ENCODE assay signal across 7 mouse cellular contexts in the genomic region with DNA sequence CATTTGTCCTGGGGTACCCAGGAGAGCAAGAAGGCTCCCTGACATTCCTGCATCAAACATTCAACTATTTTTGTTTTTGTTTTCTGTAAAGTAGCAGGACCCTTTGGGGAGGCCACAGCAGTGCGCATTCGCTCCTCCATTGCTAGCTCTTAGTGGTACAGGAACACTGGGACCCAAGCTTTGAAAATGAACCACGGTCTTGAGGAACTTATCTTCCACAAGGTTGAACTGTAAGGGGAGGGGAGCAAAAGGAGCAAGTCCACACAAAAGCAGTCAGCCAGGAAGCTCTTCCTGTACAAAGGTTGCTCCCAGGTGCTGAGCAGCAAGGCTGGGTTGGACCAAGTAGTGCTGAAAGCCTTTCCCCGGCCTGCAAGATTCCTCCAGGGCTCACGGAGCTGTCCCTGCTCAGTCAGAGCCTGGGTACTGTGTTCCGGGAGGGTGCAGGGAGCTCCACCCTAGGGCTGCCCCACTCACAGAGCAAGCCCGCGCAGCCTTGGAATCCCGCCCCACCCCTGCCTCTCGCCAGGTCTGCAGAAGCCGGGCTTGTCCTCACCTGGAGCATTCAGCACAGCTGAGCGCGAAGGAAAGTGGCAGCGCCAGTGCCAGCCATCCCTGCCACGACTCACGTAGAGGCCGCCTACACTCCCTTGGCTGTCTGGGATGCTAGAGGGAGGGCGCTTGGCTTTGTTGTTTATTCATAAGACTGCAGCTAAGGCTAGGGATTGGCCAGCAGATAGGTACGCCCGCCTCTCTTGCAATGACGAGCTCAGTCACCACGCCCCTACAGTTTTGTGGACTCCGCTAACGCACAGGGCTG. TPM values are rescaled to one million over a fixed set of nuclear protein-coding genes. Genes with fewer than 3 reads are reported as not detected.
DNase-seq lines count a peak whose midpoint lies in the region; ATAC-seq and TF ChIP-seq lines count a peak whose summit lies in the region.

TSS of gene Armh4 (minus strand) at position 669 of the 817 bp plus-strand sequence.

- 2% methylated on average over 24 of the region's 24 CpGs for WGBS in cerebellum, adult 2 months
- WGBS in forebrain, embryonic 15.5 days, result under 1% methylated on average over 24 of the region's 24 CpGs
- WGBS in liver, embryonic 11.5 days, result 3% methylated on average over 24 of the region's 24 CpGs
- 2% methylated on average over 23 of the region's 24 CpGs for WGBS in neural tube, embryonic 11.5 days

- H3K36me3 ChIP-seq in forebrain, embryonic 15.5 days, result no peaks in the 10 kb centered on the region
- no peaks in the 10 kb centered on the region for H3K36me3 ChIP-seq in liver, embryonic 11.5 days (ENCODE audit: control insufficient read depth, insufficient read depth, low read length)
- no peaks in the 10 kb centered on the region for H3K36me3 ChIP-seq in neural tube, embryonic 11.5 days (ENCODE audit: control insufficient read depth, insufficient read depth, low read length)

- peak; percentile 100 for ATAC-seq in forebrain, embryonic 15.5 days (replicated peaks)
- ATAC-seq in liver, embryonic 11.5 days (replicated peaks; ENCODE audit: low FRiP score), result peak; percentile 94
- ATAC-seq in neural tube, embryonic 11.5 days (ENCODE audit: insufficient read depth, low FRiP score, low TSS enrichment), result peak; percentile 100

- no peaks in the 10 kb centered on the region for H3K27me3 ChIP-seq in cerebellum, adult 2 months (ENCODE audit: control insufficient read depth, insufficient read depth, low read length)
- H3K27me3 ChIP-seq in forebrain, embryonic 15.5 days, result peaks cover 6% of the 10 kb centered on the region; the same call in 1 of the 2 replicates
- no peaks in the 10 kb centered on the region for H3K27me3 ChIP-seq in liver, embryonic 11.5 days (replicated peaks; ENCODE audit: control insufficient read depth, insufficient read depth, low read length)
- no peaks in the 10 kb centered on the region for H3K27me3 ChIP-seq in neural tube, embryonic 11.5 days (ENCODE audit: control insufficient read depth, insufficient read depth, low read length)

- intact Hi-C loops in heart, postnatal 10 days (cut with DNase I), result no loop called here

- H3K4me1 ChIP-seq in cerebellum, adult 2 months (ENCODE audit: control insufficient read depth, insufficient read depth, low read length), result peaks cover 14% of the 10 kb centered on the region; the same call in 1 of the 2 replicates
- H3K4me1 ChIP-seq in forebrain, embryonic 15.5 days, result peaks cover 14% of the 10 kb centered on the region
- H3K4me1 ChIP-seq in liver, embryonic 11.5 days (replicated peaks; ENCODE audit: control insufficient read depth, insufficient read depth, low read length), result no peaks in the 10 kb centered on the region
- no peaks in the 10 kb centered on the region for H3K4me1 ChIP-seq in neural tube, embryonic 11.5 days (ENCODE audit: control insufficient read depth, insufficient read depth, low read length)

- DNase-seq in cerebellum, adult 2 months, result peak; percentile 97
- DNase-seq in heart, postnatal 10 days, result peak; percentile 70 to 71
- peak; percentile 79 for DNase-seq in kidney, postnatal 36 days
- DNase-seq in liver, embryonic 11.5 days (ENCODE audit: low spot score), result peak; percentile 63
- DNase-seq in neural tube, embryonic 11.5 days (ENCODE audit: low spot score), result peak; percentile 86
- DNase-seq in urinary bladder, adult 2 months (ENCODE audit: low spot score), result peak; percentile 59

- H3K4me2 ChIP-seq in forebrain, embryonic 15.5 days (replicated peaks), result peak within 1 kb of the TSS; percentile 66
- H3K4me2 ChIP-seq in liver, embryonic 11.5 days, result peak within 1 kb of the TSS; percentile 73
- H3K4me2 ChIP-seq in neural tube, embryonic 11.5 days (ENCODE audit: low read depth), result peak within 1 kb of the TSS; percentile 79

- H3K9me3 ChIP-seq in forebrain, embryonic 15.5 days, result no peaks in the 10 kb centered on the region
- no peaks in the 10 kb centered on the region for H3K9me3 ChIP-seq in liver, embryonic 11.5 days (ENCODE audit: control insufficient read depth, low read length)
- no peaks in the 10 kb centered on the region for H3K9me3 ChIP-seq in neural tube, embryonic 11.5 days (ENCODE audit: control insufficient read depth, low read length)

- H3K9ac ChIP-seq in forebrain, embryonic 15.5 days (replicated peaks), result peak within 1 kb of the TSS; percentile 64
- H3K9ac ChIP-seq in liver, embryonic 11.5 days (ENCODE audit: low read depth, low read length), result no peak within 1 kb of the TSS; the same call in 1 of the 2 replicates
- H3K9ac ChIP-seq in neural tube, embryonic 11.5 days (ENCODE audit: low read length), result peak within 1 kb of the TSS; percentile 74

- peak within 1 kb of the TSS; percentile 71 for H3K4me3 ChIP-seq in cerebellum, adult 2 months (replicated peaks; ENCODE audit: insufficient read depth, low read depth, low read length)
- peak within 1 kb of the TSS; percentile 57 for H3K4me3 ChIP-seq in forebrain, embryonic 15.5 days
- peak within 1 kb of the TSS; percentile 54 for H3K4me3 ChIP-seq in liver, embryonic 11.5 days (ENCODE audit: low read depth, low read length)
- H3K4me3 ChIP-seq in neural tube, embryonic 11.5 days (ENCODE audit: low read depth, low read length), result peak within 1 kb of the TSS; percentile 62

- TF ChIP-seq POLR2A in cerebellum, adult 2 months (IDR thresholded peaks at IDR 0.05; ENCODE audit: borderline replicate concordance, insufficient read depth, low read length), result peak; percentile 95

- peak within 1 kb of the TSS; percentile 85 for H3K27ac ChIP-seq in cerebellum, adult 2 months (ENCODE audit: insufficient read depth, low read length)
- peak within 1 kb of the TSS; percentile 55; the same call in 1 of the 2 replicates for H3K27ac ChIP-seq in forebrain, embryonic 15.5 days (replicated peaks)
- no peak within 1 kb of the TSS for H3K27ac ChIP-seq in liver, embryonic 11.5 days (ENCODE audit: low read depth, low read length)
- peak within 1 kb of the TSS; percentile 62; the same call in 1 of the 2 replicates for H3K27ac ChIP-seq in neural tube, embryonic 11.5 days (ENCODE audit: low read depth, low read length)

- TF ChIP-seq CTCF in cerebellum, adult 2 months (IDR thresholded peaks at IDR 0.05; ENCODE audit: borderline replicate concordance, insufficient read depth, low read depth, low read length), result no peak

RNA-seq across cellular contexts. Expression of gene Armh4, which starts in this region (rescaled TPM):
- polyA plus RNA-seq in cerebellum, adult 2 months (2012; rRNA removed), result 55.0 and 56.9 TPM in 2 replicates
- 14.7 and 16.2 TPM in 2 replicates for polyA plus RNA-seq in forebrain, embryonic 15.5 days (2015; fragmentation: Nextera tagmentation; extraction: Ambion mirVana)
- 1 to 10 TPM; 4.1 to 4.9 TPM for total RNA-seq in heart, postnatal 10 days (2021)
- polyA plus RNA-seq in liver, embryonic 11.5 days (2014; fragmentation: Nextera tagmentation; extraction: Ambion mirVana), result 6.7 and 7.1 TPM in 2 replicates
- 35.5 and 36.9 TPM in 2 replicates for polyA plus RNA-seq in neural tube, embryonic 11.5 days (2014; fragmentation: Nextera tagmentation; extraction: Ambion mirVana)
- polyA plus RNA-seq in urinary bladder, adult 2 months (2012; rRNA removed), result 29.4 and 32.1 TPM in 2 replicates
